Mouse (Mus musculus) megakaryocyte-erythroid progenitor cell, adult 5-6 weeks (primary cell): ENCODE results near the gene Gm2163. TPM values are rescaled to one million over a fixed set of nuclear protein-coding genes. Genes with fewer than 3 reads are reported as not detected.
"Not testable (repeated sequence)": the region's sequence is repeated elsewhere in the genome, so short reads cannot be mapped to it uniquely, and the experiment has no call there.

Experiments used
- ATAC-seq: replicated peaks from 2 replicates; pipeline ENCODE4 v1.8.0; 2016; ENCODE audit warnings: mild to moderate bottlenecking, inconsistent platforms; ENCODE audit not compliant: severe bottlenecking, poor library complexity, low FRiP score, low TSS enrichment
- total RNA-seq, 2 experiments: library from RNA; stranded (forward) in 1 of 2; stranded (reverse) in 1 of 2; fragments of 200-1000, 215-1000 nt in 1 of 2; fragments of >200 nt in 1 of 2; fragmentation: Nextera tagmentation in 1 of 2; gene quantifications; 2 replicates each; pipeline ENCODE4 v1.2.3; 2014 to 2017

Gm2163 gene
- 0.42 and 1.4 TPM in 2 replicates for total RNA-seq (2014; fragmentation: Nextera tagmentation)
- total RNA-seq (2017) = 0.23 TPM in 1 of 2 replicates, not detected in the other

DNA sequence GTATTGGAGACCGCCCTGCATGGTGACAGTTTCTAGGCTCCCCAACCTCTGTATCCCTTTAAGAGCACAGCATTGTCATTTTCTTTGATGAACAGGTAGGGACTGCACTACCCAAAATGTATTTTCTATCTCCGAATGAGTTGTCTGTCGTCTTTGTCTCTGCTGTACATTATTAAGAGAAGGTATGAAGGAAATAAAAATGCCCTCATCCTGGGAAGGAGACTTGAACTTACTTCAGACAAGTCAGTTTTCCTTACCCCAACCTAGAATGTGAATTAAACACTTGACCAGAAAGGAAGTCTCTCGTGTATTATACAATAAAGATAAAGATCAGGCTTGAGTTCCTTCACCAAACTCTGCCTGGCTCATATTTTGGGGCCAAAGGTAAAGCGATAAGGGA is at the start of gene Gm2163:
Gene Gm2163 (plus strand): TSS at position 301 of the 400 bp plus-strand sequence.
- not testable (repeated sequence) for ATAC-seq

GRCm38 (mm10) chr4:42439078-42439477 is 27.5 kb upstream of the Gm2163 start, which contains the start of gene Gm21586:
TSS of gene Gm21586 (plus strand) at chr4:42439378.
- not testable (repeated sequence) for ATAC-seq

GRCm38 (mm10) chr4:42528075-42528474 is 61.5 kb downstream of the Gm2163 start, which contains the start of gene Fam205a2:
TSS of gene Fam205a2 (minus strand) at chr4:42528175.
- ATAC-seq = not testable (repeated sequence)

DNA sequence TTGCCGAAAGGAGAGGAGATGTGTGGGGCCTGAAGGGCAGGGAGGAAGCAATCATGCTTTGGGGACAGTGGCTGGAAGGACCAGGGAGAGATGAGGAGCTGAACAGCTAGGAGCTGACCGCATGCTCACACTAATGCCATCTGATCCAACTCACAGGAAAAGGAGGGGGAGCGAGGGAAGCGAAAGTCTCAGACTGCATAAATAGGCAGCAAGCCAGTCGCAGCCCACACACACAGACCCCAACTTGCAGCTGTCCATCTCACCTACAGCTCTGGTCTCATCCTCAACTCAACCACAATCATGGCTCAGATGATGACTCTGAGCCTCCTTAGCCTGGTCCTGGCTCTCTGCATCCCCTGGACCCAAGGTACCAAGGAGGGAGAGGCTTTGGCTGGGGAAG is 145.3 kb downstream of the Gm2163 start, which contains the start of gene Gm10591:
Gene Gm10591 (plus strand): TSS at position 301 of the 400 bp plus-strand sequence.
- ATAC-seq = not testable (repeated sequence)

DNA sequence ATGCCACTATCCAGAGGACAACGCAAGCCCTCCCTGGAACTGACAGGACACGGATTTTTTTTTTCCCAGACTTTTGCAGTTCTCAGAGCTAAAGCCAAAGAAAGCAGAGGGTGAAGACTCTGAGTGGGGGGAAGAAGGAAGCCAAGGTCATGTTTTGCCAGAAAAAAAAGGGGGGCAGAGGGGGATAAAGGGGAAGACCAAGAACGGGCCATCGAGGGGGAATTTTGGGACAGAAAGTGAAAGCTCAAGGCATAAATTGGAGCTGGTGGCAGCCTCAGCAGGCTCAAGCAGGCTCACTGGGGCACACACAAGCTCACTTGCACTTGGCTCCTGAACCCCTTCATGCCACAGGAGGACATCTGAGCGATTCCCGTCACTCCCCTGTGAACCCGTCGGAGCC is 162.9 kb downstream of the Gm2163 start, which contains the start of gene Gm2564:
Gene Gm2564 (plus strand): TSS at position 301 of the 400 bp plus-strand sequence.
- not testable (repeated sequence) for ATAC-seq

Other genes with a start within 250 kb of the Gm2163 start
- not detected in 2 replicates for gene Gm10600, start 226.1 kb upstream of the Gm2163 start, total RNA-seq (2014; fragmentation: Nextera tagmentation)
- gene Gm10600, start 226.1 kb upstream of the Gm2163 start, total RNA-seq (2017) = not detected in 2 replicates
- gene Ccl21b, start 211.0 kb upstream of the Gm2163 start, total RNA-seq (2014; fragmentation: Nextera tagmentation) = not detected in 2 replicates
- not detected in 2 replicates for gene Ccl21b, start 211.0 kb upstream of the Gm2163 start, total RNA-seq (2017)
- not detected in 2 replicates for gene Gm21953, start 172.5 kb upstream of the Gm2163 start, total RNA-seq (2014; fragmentation: Nextera tagmentation)
- gene Gm21953, start 172.5 kb upstream of the Gm2163 start, total RNA-seq (2017) = not detected in 2 replicates
- gene Fam205a3, start 148.4 kb upstream of the Gm2163 start, total RNA-seq (2014; fragmentation: Nextera tagmentation) = not detected in 2 replicates
- 0.08 TPM in 1 of 2 replicates, not detected in the other for gene Fam205a3, start 148.4 kb upstream of the Gm2163 start, total RNA-seq (2017)
- not detected in 2 replicates for gene Gm21586, start 27.4 kb upstream of the Gm2163 start, total RNA-seq (2014; fragmentation: Nextera tagmentation)
- gene Gm21586, start 27.4 kb upstream of the Gm2163 start, total RNA-seq (2017) = not detected in 2 replicates
- gene Fam205a2, start 61.4 kb downstream of the Gm2163 start, total RNA-seq (2014; fragmentation: Nextera tagmentation) = not detected in 2 replicates
- 0.08 TPM in 1 of 2 replicates, not detected in the other for gene Fam205a2, start 61.4 kb downstream of the Gm2163 start, total RNA-seq (2017)
- gene Gm10591, start 145.4 kb downstream of the Gm2163 start, total RNA-seq (2014; fragmentation: Nextera tagmentation) = not detected in 2 replicates
- gene Gm10591, start 145.4 kb downstream of the Gm2163 start, total RNA-seq (2017) = not detected in 2 replicates
- not detected in 2 replicates for gene Gm2564, start 163.0 kb downstream of the Gm2163 start, total RNA-seq (2014; fragmentation: Nextera tagmentation)
- gene Gm2564, start 163.0 kb downstream of the Gm2163 start, total RNA-seq (2017) = not detected in 2 replicates
- not detected in 2 replicates for gene Ccl27b, start 188.5 kb downstream of the Gm2163 start, total RNA-seq (2014; fragmentation: Nextera tagmentation)
- gene Ccl27b, start 188.5 kb downstream of the Gm2163 start, total RNA-seq (2017) = not detected in 2 replicates
- not detected in 2 replicates for gene Il11ra2, start 195.1 kb downstream of the Gm2163 start, total RNA-seq (2014; fragmentation: Nextera tagmentation)
- not detected in 2 replicates for gene Il11ra2, start 195.1 kb downstream of the Gm2163 start, total RNA-seq (2017)